Mouse (Mus musculus) liver, adult (tissue): ENCODE measurements at regions not wholly inside any gene's neighbourhood (a gene's known extent, or its start where the extent isn't known, plus 50 kb on each side); places are given as distances from the start of the nearest gene placed in this dataset.

Source experiments
- GATA4 ChIP-seq: IDR thresholded peaks from 2 replicates; pipeline ENCODE4 v1.6.1; 2014; ENCODE audit warnings: mild to moderate bottlenecking, low read length; ENCODE audit not compliant: insufficient replicate concordance

- no peak for TF ChIP-seq GATA4
Observed at GRCm38 (mm10) chr14:76857196-76857773, 179.3 kb upstream of the Ccdc122 start.

- TF ChIP-seq GATA4, result peak; percentile 49; the same call in 1 of the 2 replicates
Observed at GRCm38 (mm10) chr14:76856591-76856990, 180.0 kb upstream of the Ccdc122 start.

DNA sequence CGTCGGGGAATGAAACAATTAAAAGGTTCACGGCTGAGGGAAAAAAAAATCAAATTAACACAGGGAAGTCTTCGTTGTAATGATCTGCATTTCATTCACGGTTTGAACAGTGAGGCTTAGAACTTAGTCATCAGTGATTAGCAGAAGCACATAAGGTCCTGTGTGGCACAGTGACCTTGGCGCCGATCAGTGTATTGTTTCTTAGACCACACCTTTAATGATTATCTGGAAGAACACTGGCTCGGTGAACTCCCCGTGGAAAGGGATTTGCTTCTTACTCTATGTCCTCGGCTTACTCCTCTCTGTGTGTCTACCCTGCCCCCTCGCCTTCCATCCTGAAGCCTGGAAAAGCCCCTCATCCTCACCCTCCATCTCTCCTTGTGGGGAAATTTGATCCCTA is 181.6 kb upstream of the Ccdc122 start:
- TF ChIP-seq GATA4, result no peak

DNA sequence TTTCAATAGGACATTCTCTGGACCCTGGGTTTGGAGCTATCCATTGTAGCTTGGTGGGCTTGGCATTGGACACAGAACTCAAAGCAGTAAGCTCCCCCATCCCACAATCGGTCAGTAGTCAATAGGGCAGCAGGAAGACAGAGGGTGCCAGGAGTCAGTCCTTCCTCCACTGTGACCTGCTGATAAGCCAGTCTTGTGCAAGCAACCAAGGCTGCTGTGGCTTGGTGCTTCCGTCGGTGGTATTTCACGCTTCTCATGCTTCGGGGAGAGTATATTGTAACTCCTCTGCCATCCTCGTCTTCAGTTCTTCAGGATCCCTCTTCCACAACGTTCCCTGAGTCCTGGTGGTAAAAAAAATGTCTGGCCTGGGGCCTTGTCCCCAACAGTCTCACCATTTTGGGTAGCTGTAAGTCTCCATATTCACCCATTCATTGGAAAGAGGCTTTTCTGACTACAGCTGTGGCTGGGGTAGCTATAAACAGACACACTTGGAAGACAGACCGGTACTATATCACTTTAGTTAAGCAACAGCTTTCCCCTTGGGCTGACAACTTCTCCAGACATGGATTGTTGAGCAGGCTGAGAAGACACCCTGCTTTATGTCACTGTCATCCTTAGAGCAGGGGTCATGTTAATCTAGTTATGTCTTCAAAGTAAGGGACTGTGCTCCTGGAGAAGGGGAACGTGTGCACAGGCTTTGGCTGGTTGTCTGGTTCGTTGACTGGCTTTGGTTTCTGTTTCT is 184.9 kb upstream of the Ccdc122 start:
- peak; percentile 36; the same call in 1 of the 2 replicates for TF ChIP-seq GATA4

- no peak for TF ChIP-seq GATA4
Observed at GRCm38 (mm10) chr14:76850641-76851040, 185.9 kb upstream of the Ccdc122 start.

DNA sequence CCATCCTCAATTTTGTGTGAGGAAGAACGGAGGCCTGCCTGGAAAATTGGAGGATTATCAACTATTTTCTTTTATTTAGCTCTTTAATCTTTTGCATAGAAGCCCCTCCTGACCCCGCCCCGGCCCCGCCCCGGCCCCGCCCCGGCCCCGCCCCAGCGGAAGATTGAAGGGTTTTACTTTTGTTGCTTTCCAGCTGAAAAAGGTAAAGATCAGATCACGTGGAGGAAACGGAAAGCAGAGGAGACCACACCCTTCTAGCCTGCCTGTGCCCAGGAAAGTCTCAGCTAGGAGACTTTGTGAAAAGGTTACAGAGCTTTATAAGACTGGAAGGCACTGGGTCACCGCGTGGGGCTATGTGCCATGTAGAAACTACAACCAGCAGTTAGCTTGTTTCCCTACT is 186.5 kb upstream of the Ccdc122 start:
- no peak for TF ChIP-seq GATA4

- TF ChIP-seq GATA4, result no peak
Observed at GRCm38 (mm10) chr14:76849636-76850035, 186.9 kb upstream of the Ccdc122 start.

DNA sequence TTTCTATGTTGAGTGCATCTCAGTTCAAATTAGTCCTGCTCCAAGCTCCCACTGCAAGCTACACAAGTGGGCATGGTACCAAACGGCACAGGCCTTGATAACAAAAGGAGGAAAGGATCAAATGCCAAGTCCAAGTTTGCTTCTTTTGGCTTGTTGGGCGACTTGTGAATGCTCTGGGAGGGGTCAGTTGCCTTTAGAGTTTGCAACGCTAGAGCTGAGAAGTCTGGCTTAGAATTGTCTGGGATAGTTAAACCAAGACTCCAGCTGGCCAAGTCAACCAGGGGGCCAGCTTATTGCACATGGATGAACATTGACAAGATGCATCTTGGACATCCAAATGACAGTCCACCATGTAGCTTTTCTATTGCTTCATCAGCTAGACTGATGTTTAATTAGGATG is 187.5 kb upstream of the Ccdc122 start:
- TF ChIP-seq GATA4, result no peak

DNA sequence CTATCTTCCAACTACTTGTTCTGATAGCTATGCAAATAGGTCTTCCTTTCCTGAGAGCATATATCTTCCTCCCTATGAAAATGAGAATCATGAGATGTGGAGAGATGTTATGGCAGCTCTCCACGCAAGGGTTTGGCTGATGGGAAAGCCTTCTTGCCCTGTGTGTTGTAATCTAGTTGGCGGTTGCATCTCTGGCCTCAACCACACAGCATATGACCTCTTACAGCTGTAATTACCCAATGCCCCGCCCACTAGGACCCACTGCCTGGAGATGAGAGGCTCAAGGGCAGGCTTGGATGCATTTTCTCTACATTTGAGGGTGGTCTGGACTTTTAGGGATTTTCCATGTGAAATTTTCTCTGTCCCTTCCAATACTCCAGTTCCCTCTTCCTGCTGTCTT is 190.9 kb upstream of the Ccdc122 start:
- no peak for TF ChIP-seq GATA4

- no peak for TF ChIP-seq GATA4
Observed at GRCm38 (mm10) chr14:76844717-76845116, 191.9 kb upstream of the Ccdc122 start.

DNA sequence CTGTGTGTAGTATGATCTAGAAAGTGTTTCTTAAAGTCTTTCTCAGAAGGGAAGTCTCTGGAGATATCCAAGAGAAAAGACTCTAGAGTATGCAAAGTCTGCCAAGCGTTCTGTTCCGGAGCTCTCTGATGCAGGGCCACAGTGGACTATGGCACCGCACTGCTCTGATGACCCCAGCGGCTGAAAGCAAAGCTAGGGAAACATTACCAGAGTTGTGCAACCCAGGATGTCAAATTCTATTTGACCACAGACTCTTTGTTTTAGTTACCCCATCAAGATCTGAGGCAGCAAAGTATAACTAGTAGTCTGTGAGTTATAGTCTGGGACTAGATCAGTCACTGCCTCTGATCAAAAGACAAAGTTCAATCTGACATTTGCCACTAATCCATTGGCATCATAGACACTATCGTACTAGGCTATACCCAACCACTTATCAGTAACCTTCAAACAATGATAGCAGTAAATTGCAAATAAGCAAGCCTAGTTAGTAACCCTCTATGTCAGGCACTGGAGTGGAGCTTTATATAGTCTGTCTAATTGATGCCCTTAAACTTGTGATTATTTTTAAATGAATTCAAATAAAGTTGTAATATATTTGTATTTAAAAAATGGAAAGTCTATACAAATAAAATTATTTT is 198.9 kb upstream of the Ccdc122 start:
- TF ChIP-seq GATA4, result peak; percentile 65; the same call in 1 of the 2 replicates

GRCm38 (mm10) chr14:76836926-76837516 is 199.6 kb upstream of the Ccdc122 start:
- no peak for TF ChIP-seq GATA4

- no peak for TF ChIP-seq GATA4
Observed at GRCm38 (mm10) chr14:76836271-76836670, 200.3 kb upstream of the Ccdc122 start.

DNA sequence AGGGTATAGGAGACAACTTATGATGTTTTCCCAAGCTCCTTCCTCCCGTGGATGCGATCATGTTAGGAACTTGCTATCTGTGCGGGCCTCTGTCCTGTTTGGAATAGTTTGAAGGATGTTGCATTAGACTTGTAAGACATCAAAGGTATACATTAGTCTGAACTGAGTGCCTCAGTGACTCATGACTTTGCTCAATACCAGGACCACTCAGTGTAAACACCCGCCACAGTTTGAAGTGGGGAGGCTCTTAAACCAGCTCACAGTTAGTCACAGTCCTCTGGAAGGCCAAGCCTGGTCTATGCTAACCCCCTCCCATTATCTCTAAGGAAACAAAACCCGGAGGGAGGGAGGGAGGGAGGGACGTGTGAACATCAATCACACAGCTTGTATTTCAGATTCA is 202.5 kb upstream of the Ccdc122 start:
- TF ChIP-seq GATA4, result no peak

DNA sequence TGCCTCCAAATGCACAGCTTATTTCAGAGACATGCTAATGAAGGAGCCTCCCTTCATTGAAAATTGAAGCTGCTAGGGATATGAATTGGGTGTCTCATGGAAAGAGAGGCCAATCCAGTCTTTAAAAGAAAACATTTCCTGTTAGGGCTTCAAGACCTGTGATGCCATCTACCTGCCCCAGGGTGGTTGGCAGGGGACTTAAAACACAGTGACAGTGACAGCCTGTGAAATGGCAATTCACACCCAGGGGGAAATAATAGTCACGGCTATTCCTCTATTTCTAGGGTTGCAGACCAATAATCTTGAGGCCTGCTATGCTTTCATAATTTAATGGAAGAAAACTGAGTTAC is 207.4 kb upstream of the Ccdc122 start:
- no peak for TF ChIP-seq GATA4
